Mouse (Mus musculus) left cerebral cortex, postnatal 25 days (tissue): ENCODE measurements around the gene Hoxd12. TPM values are rescaled to one million over a fixed set of nuclear protein-coding genes. Genes with fewer than 3 reads are reported as not detected.

ENCODE experiments used
- DNase-seq, 2 experiments: peaks; one replicate each; pipeline ENCODE4 v3.0.0; 2022; ENCODE audit warnings: low spot score in 2 of 2, mixed read lengths in 1 of 2
- intact Hi-C: fragments of 180-260 bp; cut with DNase I; formaldehyde crosslinking; loops from one replicate; pipeline ENCODE4 v1.15.1; 2025
- total RNA-seq, 2 experiments: library from RNA; stranded (reverse); gene quantifications; 2 replicates each; pipeline ENCODE4 v1.2.3; 2021

Hoxd12 gene
- not detected for total RNA-seq

DNA sequence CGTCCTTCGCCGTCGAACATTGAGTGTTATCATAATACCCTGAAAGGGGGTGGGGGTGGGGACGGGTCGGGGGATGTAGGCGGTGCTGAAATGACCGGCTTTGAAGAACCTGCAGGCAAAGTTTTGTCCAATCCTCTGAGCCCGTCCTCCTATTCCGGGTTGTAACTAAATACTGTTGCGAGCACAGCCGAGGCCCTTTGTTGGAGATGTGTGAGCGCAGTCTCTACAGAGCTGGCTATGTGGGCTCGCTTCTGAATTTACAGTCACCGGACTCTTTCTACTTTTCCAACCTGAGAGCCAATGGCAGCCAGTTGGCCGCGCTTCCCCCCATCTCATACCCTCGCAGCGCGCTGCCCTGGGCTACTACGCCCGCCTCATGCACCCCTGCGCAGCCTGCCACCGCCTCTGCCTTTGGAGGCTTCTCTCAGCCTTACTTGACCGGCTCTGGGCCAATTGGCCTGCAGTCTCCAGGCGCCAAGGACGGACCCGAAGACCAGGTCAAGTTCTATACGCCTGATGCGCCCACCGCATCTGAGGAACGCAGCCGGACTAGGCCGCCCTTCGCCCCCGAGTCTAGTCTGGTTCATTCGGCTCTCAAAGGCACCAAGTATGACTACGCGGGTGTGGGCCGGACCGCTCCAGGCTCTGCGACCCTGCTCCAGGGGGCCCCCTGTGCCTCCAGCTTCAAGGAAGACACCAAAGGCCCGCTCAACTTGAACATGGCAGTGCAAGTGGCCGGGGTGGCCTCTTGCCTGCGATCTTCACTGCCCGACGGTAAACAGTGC lies at the start of gene Hoxd12:
Hoxd12 (plus strand) TSS at position 133 of the 785 bp plus-strand sequence.
- no peak for DNase-seq
- intact Hi-C loops = loop anchor here (5.0 kb wide), 2 partner anchors 1108 to 1398 kb away; no protein-coding TSS in a partner anchor

DNA sequence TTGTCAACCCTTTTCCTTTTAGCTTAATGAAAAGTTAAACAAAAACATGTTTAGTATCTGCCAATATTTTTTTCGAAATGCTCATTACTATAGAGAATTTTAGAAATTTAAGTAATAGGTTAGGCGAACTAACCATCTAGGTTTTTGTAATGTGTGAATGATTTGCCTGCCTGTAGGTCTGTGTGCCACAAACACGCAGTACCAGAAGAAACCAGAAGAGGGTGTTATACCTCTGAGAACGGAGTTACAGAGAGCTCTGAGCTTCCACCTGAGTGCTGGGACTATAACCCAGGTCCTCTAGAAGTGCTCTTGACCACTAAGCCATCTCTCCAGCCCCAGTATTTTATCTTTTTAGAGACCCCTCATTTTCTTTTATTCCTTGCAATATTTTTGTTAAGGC lies 39.4 kb upstream of the Hoxd12 start:
- intact Hi-C loops = no loop called here
- no peak for DNase-seq

DNA sequence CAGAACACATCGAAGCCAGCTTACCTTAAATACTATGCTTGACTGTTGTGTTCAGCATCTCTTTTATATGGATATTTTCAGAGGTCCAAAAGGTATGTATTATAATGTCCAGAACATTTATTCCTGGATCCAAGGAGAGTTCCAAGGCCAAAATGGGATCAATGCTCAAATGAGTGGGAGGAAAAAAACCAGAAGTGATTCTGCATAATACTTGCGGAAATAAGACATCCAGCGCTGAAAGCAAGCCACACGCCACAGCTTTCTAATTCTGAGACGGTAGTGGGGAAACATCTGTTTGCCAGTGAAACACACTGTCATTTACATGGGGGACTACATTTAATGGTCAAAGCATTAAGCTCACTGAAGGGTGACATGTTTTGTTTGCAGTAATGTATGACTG lies 32.4 kb upstream of the Hoxd12 start:
- DNase-seq = no peak
- intact Hi-C loops = no loop called here

DNA sequence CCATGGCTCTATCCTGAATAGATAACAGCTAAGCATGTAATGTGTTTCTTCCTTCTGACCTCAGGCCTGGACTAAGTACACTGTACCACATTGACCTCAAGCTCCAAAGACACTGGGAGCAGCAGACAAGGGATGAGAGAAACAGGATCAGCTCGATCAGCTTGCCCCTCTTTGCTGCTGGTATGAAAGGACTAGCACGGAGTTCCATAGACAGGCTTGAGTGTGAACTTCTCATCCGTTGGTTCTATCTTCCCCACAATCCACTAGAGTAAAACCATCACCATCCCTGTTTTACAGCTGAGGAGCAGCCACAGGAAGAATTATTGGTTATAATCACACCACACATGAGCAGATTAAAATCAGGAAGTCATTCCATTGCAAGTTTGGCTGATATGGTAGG lies 29.2 kb upstream of the Hoxd12 start:
- no peak for DNase-seq
- intact Hi-C loops = no loop called here

DNA sequence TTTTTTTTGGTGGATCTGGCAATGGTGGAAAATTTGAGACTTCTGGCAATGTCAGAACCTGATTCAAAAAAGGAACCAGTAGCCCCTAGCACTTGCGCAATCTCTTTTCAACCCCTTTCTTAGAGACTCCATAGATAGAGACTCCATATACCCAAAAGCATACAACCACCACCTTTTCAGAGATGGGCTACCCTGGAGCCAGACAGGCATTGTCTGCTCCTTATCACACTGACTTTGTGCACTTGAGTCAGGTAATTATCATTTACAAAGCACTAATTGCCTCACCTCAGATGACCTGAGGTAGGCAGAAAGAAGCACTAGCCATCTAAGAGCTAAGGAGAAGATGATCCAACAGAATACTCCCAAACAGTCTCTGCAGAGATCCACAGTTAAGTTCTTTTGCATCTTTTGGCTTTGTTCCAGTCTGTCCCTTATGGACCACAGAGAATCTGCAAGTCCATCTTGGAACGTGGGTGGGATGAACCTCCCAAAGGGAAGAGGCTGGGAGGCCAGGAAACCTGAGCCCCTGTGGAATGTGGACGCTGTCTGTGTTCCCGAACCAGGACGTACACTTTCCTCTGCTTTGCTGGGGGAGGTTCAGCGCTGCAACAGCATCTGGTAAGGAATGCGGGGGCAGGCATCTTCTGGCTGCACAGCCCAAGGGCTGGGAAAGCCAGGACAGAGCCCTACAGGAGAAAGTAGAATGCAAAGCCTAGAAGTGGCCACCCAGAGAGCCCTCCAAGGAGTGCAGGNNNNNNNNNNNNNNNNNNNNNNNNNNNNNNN lies 27.5 kb upstream of the Hoxd12 start:
- intact Hi-C loops = no loop called here

DNA sequence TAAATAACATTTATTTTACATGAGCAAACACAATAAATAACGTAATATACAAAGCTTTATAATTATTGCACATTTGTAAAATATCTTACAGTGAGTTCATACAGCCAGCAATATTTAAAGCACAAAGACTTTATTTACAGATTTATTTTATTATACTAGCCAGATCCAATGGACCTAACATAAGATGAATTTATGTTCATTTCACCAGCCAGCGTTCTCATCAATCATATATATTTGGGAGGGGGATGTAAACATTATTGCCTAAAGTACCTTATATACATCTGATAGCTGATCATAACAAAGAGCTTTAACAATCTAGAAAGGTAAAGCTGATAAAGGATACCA lies 21.8 kb upstream of the Hoxd12 start:
- intact Hi-C loops = loop anchor here (5.0 kb wide), 1 partner anchor 94 kb away; no protein-coding TSS in a partner anchor
- DNase-seq = no peak

More for the DNA sequence above, 27.5 kb upstream of the Hoxd12 start:
- no peak for DNase-seq

DNA sequence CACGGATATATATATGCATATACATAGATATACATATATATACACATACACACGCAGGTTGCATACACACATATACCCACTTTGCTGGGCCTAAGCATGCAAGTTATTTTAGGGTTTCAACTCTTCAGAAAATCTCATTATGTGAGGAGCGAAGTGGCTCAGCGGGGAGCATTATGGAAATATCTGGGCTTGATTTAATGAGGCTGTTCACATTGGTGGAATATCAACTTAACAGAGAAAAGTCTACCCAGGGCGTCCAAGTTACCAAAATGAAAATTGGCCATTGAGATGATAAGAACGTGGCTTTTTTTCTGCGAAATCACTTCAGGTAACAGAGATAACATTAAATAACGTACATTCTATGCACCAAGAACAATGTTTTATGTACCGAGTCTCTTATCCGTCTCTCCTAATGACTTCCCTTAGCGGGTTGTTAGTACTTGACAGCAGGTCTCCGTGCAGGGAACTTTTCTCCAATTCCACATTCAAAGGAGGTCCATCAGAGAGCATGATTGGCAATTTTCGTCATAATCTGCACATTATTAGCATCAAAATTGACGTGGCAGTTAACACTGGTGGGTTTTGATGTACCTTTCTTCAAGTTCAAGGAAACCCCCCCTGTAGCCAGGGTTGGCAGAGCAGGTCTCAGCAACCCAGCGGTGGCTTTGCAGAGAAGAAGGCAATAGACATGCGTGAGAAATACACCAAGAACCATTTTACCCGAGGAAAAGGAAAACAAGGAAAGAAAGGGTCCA lies 20.9 kb upstream of the Hoxd12 start:
- DNase-seq = no peak
- intact Hi-C loops = loop anchor here (2.0 to 5.0 kb wide), 2 partner anchors 93 to 353 kb away; no protein-coding TSS in a partner anchor

DNA sequence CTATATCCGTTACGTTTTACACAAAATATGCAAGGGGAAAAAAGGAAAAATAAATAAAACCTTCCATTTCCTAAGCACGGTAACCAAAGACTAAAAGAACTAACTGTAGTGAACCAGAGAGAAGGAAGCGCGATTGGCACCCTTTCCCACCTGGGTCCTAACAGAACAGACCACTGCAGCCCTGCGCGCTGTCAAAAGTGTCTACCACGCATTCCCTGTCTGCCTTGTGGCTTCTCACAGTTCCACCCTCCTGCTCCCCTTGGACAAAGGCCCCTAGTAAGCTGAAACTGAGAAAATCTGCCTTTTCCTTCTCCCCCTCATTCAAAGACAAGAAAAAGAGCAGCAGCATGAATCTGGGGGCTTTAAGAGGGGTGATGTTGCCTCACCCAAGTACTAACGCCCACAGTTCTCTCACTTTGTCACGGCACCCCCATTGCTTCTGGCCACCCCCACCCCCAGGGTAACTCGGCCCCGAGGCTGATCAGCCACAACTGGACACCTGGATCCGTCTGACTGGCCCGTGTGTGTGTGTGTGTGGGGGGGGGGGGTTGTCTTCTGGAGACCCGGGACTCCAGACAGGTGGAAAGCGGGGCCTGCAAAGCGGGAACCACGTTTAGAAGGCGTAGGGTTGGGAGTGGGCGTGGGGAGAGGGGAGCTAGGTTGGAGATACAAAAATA lies 19.9 kb upstream of the Hoxd12 start:
- intact Hi-C loops = loop anchor here (2.0 to 5.0 kb wide), 3 partner anchors 47 to 354 kb away; partner anchors contain the start of gene Hoxd8
- DNase-seq = no peak

DNA sequence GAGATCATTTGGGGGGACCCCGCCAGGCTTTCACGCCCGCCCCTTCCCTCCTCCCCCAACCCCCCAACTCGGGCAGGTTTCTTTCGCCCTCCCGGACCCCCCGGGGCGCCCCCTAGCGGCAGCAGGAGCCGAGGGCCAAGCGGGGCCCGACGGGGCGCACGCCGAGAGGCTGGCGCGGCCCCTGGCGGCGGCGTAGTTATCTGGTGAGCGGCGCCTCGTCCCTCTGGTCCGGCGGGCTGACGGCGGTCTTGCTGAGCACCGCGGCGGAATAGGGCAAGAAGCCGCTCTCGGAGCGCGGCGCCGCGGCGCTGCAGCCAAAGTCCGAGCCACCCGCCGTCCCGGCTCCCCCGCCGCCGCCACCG lies 19.4 kb upstream of the Hoxd12 start:
- no peak for DNase-seq
- intact Hi-C loops = loop anchor here (2.0 to 5.0 kb wide), 2 partner anchors 47 to 355 kb away; partner anchors contain the start of gene Hoxd8

DNA sequence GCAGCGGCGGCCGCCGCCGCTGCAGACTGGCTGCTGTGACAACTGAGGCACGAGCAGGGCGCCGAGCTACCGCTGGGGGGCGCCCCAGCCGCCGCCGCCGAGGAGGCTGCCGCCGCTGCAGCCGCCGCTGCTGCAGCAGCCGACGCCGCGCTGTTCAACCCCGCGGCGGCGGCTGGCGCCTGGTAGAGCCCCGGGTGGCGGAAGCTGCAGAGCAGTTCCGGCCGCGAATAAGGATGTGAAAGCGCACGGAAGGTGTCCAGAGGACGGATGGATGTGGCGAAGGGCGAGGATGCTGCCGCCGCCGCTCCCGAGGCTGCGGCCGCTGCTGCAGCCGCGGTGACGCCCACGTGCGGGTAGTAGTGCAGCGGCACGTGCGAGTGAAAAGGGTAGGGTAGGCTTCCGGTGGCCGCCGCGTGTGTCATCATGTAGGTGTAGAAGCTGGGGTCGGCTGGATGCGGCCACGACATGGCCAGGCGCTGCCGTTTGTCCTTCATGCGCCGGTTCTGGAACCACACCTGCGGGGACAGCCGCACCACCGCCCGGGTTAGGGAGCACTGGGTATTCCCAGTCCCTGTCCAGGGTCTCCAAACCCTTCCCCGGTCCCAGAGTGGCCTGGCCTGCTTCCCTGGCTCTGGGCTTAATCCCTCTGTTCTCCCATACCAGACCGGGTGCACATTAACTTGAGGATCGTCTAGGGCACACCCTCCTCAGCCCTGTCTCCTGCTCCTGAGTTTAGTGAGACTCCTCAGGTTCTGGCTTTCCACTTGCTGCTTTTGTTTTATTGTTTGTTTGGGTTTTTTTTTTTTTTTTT lies 18.8 kb upstream of the Hoxd12 start:
- intact Hi-C loops = loop anchor here (2.0 to 5.0 kb wide), 2 partner anchors 46 to 355 kb away; partner anchors contain the start of gene Hoxd8
- DNase-seq = no peak

DNA sequence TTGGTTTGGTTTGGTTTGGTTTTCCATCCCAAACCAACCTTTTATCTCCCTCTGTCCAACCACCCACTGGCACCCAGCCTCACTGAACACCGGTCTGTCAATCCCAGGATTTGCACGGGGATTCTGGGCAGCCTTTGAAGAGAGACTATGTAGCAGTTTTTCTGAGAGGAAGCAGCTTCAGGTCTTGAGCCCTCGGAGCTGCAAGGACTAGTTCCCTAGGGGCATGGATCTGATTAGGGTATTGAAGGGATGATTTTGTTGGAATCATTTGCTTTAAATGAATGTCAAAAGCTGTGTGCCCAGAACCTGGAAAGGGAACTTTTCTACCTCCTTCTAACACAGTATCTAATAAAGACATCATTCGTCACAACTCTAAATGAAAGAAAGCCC lies 18.2 kb upstream of the Hoxd12 start:
- intact Hi-C loops = loop anchor here (5.0 kb wide), 1 partner anchor 46 kb away; the partner anchor contains the start of gene Hoxd8
- no peak for DNase-seq

DNA sequence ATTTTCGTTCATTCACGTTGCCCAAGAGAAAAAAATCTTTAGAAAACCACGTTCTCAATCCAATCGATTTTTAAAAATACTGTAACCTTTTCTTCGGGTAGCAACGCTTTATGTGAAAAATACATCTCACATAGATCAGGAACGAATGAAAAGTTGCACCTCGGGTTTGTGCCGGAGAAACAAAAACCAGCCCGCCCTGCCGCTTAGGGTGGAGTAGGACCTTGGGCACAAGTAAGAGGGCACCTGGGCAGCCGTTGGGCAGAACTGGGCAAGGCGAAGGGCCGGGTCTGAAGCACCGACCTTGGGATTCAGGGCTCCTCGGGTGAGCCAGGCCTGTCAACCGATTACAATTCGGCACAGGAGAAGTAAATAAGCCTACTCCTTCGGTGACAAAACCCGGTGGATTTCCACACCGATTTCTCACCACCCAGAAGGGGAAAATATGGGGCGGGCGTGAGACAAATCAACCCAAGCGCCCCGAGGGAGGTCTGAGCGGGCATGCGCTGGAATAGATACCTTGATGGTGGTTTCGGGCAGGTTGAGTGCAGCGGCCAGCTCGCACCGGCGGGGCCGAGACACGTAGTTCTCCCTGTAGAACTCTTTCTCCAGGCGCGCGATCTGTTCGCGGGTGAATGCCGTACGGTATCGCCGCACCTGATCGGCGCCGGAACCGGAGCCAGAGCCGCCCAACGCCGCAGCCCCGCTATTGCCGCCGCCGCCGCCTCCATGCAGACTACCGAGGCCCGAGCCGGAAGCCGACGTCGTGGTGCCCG lies 17.4 kb upstream of the Hoxd12 start:
- no peak for DNase-seq
- intact Hi-C loops = loop anchor here (5.0 kb wide), 1 partner anchor 45 kb away; the partner anchor contains the start of gene Hoxd8

DNA sequence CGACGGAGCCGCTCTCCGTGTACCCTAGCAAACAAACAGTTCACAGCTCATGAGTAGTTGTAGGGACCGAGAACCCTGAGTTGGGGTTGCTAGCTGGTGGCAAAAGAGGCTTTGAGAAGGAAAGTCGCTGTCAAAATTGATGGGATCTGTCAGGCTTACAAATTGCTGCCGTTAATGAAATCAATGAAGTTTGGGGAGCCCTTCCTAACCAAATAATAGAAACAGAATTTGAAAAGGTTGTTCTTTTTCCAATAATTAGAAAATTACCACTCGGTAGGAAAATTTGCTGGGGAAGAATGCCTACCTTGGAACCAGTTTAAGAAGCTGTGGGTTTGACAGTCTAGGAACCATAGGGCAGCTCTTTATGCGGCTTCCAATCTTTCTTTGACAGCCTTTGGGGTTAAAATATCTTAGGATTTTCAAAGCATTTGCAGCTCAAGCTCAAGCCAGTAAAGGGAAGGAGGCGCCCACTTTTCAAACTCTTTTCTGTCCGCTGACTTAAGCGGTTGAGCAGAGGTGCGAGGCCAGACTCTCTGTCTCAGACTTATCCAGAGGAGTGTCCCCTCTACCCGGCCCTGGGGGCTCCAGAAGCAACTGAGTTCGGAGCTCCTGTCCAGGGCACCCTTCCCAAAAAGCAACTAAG lies 16.7 kb upstream of the Hoxd12 start:
- intact Hi-C loops = loop anchor here (5.0 kb wide), 1 partner anchor 44 kb away; the partner anchor contains the start of gene Hoxd8

DNA sequence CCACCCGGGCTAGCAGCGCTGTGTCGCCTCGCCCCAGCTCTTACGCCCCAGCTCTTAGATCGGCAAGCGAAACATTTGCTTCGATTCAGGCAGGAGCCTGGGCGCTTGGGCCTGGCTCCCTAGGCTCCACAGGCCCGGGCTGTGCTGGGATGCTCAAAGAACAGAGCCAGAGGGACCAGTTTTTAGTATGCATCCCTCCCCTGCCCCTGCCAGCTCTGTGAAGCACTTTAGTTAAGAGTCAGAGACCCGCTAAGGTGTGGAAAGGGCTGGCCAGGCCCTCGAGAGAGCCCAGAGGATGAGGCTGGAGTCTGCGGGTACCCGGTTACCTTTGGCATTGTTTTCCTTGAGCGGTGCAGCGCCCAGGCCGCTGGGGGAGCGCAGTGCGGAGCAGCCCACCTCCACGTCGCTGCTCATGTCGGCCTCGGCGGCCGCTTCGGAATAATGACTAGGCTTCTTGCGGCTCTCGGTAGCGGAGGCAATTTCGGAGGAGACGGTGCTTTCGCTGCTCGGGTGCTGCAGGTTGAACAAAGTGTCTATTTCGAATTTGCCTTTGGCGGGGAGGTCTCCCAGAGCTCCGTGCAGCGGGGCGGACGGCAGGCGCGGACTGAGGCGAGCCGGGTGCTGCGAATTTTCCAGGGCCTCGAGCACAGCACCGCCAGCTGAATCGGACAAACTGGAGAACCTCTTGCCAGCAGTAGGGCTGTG lies 16.0 kb upstream of the Hoxd12 start:
- DNase-seq = no peak
- intact Hi-C loops = loop anchor here (5.0 kb wide), 1 partner anchor 43 kb away; the partner anchor contains the start of gene Hoxd8

More for the DNA sequence above, 16.7 kb upstream of the Hoxd12 start:
- no peak for DNase-seq

DNA sequence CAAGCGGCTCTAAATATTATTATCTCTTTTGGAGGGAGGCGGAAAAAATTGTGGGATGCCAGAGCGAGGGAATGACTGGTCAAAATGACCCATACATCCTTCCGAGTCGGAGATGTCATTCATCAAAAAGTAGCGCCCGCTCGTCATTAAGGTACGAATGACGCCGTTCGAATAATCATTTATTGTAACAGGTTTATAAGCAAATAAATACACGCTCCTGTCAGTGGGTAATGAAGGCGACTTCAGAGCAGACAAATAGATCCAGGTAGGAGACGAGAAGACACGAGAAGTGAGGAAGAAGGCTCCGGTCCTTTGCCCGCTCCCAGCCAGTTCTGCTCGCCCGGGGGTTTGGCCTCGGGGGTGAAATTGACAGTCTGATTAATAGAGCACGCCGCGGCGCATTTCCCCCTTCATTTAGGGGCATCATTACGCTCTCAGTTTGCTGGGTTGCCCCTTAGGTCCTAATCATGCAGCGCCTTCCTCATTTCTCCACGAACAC lies 15.3 kb upstream of the Hoxd12 start, which contains the start of gene Evx2:
Evx2 (minus strand) TSS at position 51 of the 499 bp plus-strand sequence.
- intact Hi-C loops = loop anchor here (2.0 to 10.0 kb wide), 4 partner anchors 43 to 885 kb away; partner anchors contain the start of genes Chn1 and Hoxd8
- DNase-seq = no peak
